Mouse (Mus musculus) heart, postnatal 0 days (tissue): ENCODE results near the gene Brap.

Experiments used
- CTCF ChIP-seq: IDR thresholded peaks from 2 replicates; pipeline ENCODE4 v1.5.1; 2016; ENCODE audit warnings: antibody characterized with exemption, control low read depth, low read depth
- EP300 ChIP-seq: IDR thresholded peaks from 2 replicates; pipeline ENCODE4 v1.6.1; 2016; ENCODE audit warnings: antibody characterized with exemption, low read depth

GRCm38 (mm10) chr5:121612036-121612435 is 48.3 kb upstream of the Brap start:
- no peak for TF ChIP-seq CTCF
- TF ChIP-seq EP300: no peak
